Mouse (Mus musculus) v-Abl transformed pro-B cells (cell line): ENCODE measurements around the gene Sash1.

Source experiments
- in situ Hi-C, 2 experiments: fragments of 400-800 bp; cut with MboI; formaldehyde crosslinking; loops; one replicate each; pipeline ENCODE4 v1.15.1; 2025; ENCODE audit not compliant: unreplicated experiment in 2 of 2

Gene Sash1

DNA sequence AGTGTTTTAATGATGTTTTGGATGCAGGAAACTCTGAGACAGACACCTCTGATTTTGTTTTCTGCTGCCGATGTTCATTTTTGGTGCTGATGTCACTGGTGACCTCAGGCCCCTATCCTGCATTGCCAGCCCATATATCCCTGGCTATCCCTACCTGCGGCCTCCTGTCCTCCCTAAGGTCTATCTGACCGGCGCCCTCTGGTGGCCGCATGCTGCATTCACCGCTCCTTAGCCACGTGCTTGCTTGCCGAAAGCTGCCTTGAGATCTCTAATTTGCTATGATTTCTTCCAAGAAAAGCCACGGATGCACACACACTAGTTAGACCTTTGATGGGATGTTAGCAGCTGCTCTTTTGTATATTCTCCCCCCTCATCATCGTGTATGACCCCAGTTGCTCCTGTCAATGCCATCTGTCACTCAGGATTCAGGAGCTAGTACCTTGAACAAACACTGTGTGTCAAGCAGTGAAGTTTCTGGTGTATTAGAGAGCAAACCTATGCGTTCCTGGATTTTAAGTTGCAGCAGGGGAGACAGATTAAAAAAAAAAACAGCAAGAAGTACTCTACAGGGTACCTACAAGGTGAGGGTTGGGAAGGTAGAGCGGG, 170.1 kb downstream of the Sash1 start:
- in situ Hi-C loops: no loop called here

DNA sequence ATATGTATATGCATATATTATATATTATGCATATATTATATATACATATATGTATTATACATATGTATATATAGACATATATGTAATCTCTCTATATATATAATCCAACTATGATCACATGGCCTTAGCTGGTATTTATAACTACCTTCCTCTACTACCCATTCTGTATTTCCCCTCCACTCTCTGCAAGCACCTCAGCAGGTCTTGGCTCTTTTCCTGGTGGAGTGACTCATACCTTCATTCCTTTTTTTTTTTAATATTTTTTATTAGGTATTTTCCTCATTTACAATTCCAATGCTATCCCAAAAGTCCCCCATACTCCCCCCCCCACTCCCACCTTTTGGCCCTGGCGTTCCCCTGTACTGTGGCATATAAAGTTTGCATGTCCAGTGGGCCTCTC, 189.2 kb downstream of the Sash1 start:
- in situ Hi-C loops: loop anchor here in 1 of 2 experiments (25.0 kb wide), 1 partner anchor 809 kb away; no protein-coding TSS in a partner anchor

DNA sequence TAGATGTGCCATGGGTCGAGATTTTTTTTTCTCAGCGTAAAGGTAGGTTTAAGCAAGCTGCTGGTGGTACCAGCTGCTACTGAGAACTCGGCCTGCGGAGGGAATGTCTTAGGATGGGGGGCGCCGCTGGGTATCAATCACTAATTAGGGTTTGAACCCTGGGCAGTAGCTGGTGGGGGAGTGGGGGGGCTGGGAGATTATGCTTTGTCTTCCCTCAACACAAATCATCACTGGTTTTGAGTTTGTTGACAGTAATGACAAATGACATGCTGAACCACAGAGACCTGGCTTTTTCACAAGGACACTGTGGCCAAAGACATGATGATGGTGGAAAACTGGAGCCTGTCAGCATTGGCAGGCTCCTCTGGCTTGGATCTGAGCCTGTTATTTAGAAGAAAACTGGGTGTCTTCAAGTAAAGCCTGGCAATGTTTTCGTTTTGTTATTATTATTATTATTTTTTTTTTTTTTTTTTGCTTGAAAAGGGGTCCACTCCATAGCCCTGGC, 191.8 kb downstream of the Sash1 start:
- in situ Hi-C loops: loop anchor here in 1 of 2 experiments (25.0 kb wide), 1 partner anchor 807 kb away; no protein-coding TSS in a partner anchor

- in situ Hi-C loops: loop anchor here in 1 of 2 experiments (25.0 kb wide), 1 partner anchor 806 kb away; no protein-coding TSS in a partner anchor
These were observed 192.3 kb downstream of the Sash1 start for GRCm38 (mm10) chr10:8693561-8693960.

DNA sequence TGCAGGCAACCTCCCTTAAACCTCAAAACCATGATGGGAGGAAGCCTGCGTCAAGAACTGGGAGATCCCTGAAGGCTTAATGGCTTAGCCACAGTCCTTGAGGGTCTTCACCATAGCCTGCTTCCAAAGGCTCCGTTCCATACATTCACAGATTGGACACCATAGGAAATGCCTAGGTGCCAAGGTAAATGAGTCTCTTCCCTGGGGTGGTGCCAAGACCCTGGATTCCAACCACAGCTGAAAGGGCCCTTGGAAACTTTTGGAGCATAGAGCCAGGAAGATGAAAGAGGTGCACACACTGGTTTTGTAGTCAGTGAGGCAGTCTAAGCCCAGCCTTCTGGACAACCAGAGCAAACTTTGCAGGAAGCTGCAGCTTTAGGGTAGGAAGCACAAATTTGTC, 193.3 kb downstream of the Sash1 start:
- in situ Hi-C loops: loop anchor here in 1 of 2 experiments (25.0 kb wide), 1 partner anchor 805 kb away; no protein-coding TSS in a partner anchor

DNA sequence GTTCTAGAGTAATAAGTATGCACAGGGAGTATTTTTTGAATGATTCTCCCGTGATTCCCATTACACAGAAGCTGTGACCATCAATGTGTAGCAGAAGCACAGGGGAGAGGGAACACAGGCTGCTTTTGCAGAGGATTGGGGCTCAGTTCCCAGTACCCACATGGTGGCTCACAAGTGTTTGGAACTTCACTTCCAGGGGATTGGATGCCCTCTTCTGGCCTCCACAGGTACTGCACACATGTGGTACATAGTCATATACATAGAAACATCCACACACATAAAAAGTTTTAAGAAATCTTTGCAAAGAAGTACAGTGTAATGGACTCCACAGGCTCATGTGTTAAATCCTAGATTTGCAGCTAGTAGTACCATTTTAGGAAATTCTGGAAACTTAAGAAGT, 199.7 kb downstream of the Sash1 start:
- in situ Hi-C loops: loop anchor here (10.0 to 25.0 kb wide), 2 partner anchors 289 to 799 kb away; no protein-coding TSS in a partner anchor

DNA sequence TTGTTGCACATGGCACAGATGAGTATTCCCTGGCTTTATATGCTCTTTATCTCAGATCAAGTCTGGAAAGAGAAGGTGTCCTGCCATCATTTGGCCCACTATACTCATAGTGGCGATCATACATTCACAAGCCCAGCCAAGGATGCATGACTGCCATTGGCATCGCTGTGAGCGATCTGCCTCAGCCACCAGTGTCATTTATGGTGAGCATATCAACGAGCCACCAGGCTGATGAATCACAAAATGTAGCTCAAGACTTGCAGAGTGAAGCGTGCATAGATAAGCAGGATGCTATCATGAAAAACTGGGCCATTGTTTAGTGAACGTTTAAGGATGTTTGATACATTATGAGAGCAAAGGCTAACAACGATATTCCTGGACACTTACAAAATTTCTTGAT, 200.6 kb downstream of the Sash1 start:
- in situ Hi-C loops: loop anchor here (10.0 to 25.0 kb wide), 2 partner anchors 290 to 798 kb away; no protein-coding TSS in a partner anchor

GRCm38 (mm10) chr10:8682900-8683299, 203.0 kb downstream of the Sash1 start:
- in situ Hi-C loops: loop anchor here (10.0 to 25.0 kb wide), 2 partner anchors 292 to 796 kb away; no protein-coding TSS in a partner anchor

- in situ Hi-C loops: loop anchor here (10.0 to 25.0 kb wide), 2 partner anchors 292 to 795 kb away; no protein-coding TSS in a partner anchor
These were observed 203.5 kb downstream of the Sash1 start for GRCm38 (mm10) chr10:8682341-8682740.

GRCm38 (mm10) chr10:8676722-8677121, 209.1 kb downstream of the Sash1 start:
- in situ Hi-C loops: loop anchor here in 1 of 2 experiments (25.0 kb wide), 1 partner anchor 789 kb away; no protein-coding TSS in a partner anchor
